Mouse (Mus musculus) forebrain, embryonic 13.5 days (tissue): ENCODE data around the gene Alkbh4. TPM values are rescaled to one million over a fixed set of nuclear protein-coding genes. Genes with fewer than 3 reads are reported as not detected.

Experiments used
- ATAC-seq: fragments of 200-750 bp; cut with Nextera tagmentation; 2 replicates; pipeline ENCODE4 v1.8.0; 2017
- H3K27ac ChIP-seq: fragments of 300-500 bp; sonication (generic); 2 replicates; pipeline ENCODE4 v1.5.1; 2015; ENCODE audit warnings: inconsistent platforms, mild to moderate bottlenecking, moderate library complexity
- H3K27me3 ChIP-seq: fragments of 300-500 bp; sonication (generic); 2 replicates; pipeline ENCODE4 v1.6.1; 2015; ENCODE audit warnings: mild to moderate bottlenecking, inconsistent platforms
- H3K36me3 ChIP-seq: fragments of 300-500 bp; sonication (generic); 2 replicates; pipeline ENCODE4 v1.6.1; 2015; ENCODE audit warnings: mild to moderate bottlenecking, inconsistent platforms; ENCODE audit not compliant: poor library complexity, severe bottlenecking
- H3K4me1 ChIP-seq: fragments of 300-500 bp; sonication (generic); 2 replicates; pipeline ENCODE4 v1.6.1; 2015; ENCODE audit warnings: inconsistent platforms
- H3K4me2 ChIP-seq: fragments of 300-500 bp; sonication (generic); 2 replicates; pipeline ENCODE4 v1.6.1; 2015; ENCODE audit warnings: inconsistent platforms, mild to moderate bottlenecking, moderate library complexity
- H3K4me3 ChIP-seq: fragments of 300-500 bp; sonication (generic); 2 replicates; pipeline ENCODE4 v1.5.1; 2015; ENCODE audit warnings: mild to moderate bottlenecking, inconsistent platforms
- H3K9ac ChIP-seq: fragments of 300-500 bp; sonication (generic); 2 replicates; pipeline ENCODE4 v1.6.1; 2015; ENCODE audit warnings: mild to moderate bottlenecking, inconsistent platforms
- H3K9me3 ChIP-seq: fragments of 300-500 bp; sonication (generic); replicated peaks from 2 replicates; pipeline ENCODE4 v1.6.1; 2016; ENCODE audit warnings: inconsistent platforms
- WGBS: fragments of 180-500 bp; shearing (Covaris S2); methylation state at CpG from one replicate; pipeline ENCODE4 v1.1.7; 2015; 5-methylcytosine and 5-hydroxymethylcytosine counted together
- polyA plus RNA-seq: library from polyadenylated mRNA; unstranded; fragments of >200 nt; fragmentation: Nextera tagmentation; extraction: Ambion mirVana; gene quantifications from 2 replicates; pipeline ENCODE4 v1.2.1, GENCODE M21; 2015

Gene Alkbh4
- polyA plus RNA-seq, 1 experiment from 2014 or later, result 18.4 TPM

DNA sequence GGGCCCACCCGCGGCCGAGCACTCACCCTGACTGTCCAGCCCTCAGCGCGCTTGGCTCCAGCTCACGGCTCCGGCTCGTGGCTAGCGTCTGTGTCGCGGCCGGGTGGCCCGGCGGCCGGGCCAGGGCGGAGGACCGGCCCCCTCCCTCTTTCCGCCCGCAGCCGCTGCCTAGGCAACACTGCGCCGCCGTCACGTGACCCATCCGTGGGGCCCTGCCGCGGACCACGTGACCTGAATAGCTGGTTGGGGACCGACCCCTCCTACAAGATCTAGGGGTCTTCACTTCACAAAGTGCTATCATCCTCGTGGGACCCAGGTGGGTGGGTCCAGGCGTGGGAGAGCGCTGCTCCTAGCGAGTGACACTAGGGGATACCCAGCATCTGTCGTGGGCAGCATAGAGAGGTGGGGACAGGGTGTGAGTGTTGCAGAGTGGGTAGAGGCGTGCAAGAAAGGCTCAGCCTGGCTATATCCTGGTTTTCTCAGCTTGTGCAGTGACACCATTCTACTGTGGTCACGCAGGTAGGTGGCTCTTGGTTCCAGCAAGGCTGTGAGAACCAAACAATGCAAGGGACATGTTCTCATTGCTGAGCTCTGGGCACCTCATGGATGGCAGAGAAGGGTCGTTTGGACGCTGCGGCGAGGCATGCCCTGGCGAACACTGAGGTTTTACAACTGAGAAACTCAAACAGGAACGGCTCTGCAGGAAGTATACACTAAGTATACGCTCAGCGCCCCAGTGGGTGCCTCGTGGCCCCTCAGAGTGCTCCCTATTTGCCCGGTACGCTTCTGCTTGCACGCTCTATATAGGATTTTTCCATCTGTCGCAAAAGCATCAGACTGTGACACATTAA, 34.8 kb downstream of the Alkbh4 start, which contains the start of gene Orai2:
TSS of gene Orai2 (minus strand) at position 202 of the 851 bp plus-strand sequence.
- H3K4me2 ChIP-seq, result peak within 1 kb of the TSS; percentile 86
- peak within 1 kb of the TSS; percentile 79 for H3K9ac ChIP-seq
- peaks cover 12% of the 10 kb centered on the region; the same call in 1 of the 2 replicates for H3K36me3 ChIP-seq
- peak within 1 kb of the TSS; percentile 51 for H3K27ac ChIP-seq
- ATAC-seq, result peak; percentile 92
- peaks cover 7% of the 10 kb centered on the region; the same call in 1 of the 2 replicates for H3K9me3 ChIP-seq
- H3K27me3 ChIP-seq, result 0 out of 2 replicates have a peak, but pooled peaks cover 8% of the 10 kb centered on the region
- H3K4me1 ChIP-seq, result peaks cover 28% of the 10 kb centered on the region
- H3K4me3 ChIP-seq, result peak within 1 kb of the TSS; percentile 60
- 5% methylated on average over 49 of the region's 49 CpGs for WGBS

DNA sequence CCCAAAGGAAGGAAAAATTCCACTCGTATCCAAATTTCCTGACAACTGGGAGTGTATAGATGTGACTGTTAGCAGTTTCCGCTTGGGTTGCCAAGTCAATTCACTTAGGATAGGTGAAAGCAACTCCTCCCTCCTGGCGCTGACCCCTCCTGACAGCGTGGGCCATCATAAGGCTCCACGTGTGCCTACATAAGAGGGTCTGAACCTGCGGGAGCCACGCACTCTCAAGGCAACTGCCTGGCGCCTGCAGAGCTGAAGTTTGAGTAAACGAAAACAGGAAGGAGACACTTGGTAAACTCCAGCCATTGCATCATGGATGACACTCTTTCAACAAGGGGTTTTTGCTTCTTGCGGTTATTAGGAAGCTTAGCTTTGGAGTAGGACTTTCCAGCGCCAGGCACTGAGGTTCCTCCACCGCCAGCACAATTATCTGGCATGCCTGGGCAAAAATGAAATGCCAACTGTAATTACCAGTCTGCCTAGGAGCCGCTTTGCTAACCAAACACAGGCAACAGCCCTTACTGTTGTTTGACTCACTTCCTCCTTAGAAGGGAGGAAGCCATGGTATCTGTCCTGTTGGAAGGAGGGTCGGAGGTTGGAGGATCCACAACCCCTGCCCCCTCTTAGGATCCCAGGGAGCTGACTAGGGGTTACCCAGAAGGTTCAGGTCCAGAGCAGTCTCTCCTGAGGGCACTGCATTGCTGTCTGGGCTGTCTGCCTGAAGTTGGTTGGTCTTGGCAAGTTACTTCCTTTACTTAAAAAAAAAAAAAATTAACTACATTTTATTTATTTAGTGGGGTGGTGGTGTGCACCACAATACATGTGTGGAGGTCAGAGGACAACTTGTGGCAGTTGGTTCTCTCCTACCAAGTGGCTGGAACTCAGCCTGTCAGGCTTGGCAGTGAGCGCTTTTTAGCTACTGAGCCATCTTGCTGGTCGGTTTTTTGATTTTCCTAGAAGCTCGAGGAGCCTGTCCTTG, 35.7 kb downstream of the Alkbh4 start:
- Histone ChIP-seq H3K4me3 (peak overlapping the region; percentile 60), H3K27ac (no peak overlapping the region), H3K36me3 (peaks cover 12% of the 10 kb centered on the region; the same call in 1 of the 2 replicates), H3K27me3 (0 out of 2 replicates have a peak, but pooled peaks cover 8% of the 10 kb centered on the region), H3K4me2 (peak overlapping the region; percentile 86), H3K9ac (peak overlapping the region; percentile 79; the same call in 1 of the 2 replicates), H3K9me3 (peaks cover 7% of the 10 kb centered on the region; the same call in 1 of the 2 replicates), H3K4me1 (peaks cover 28% of the 10 kb centered on the region)
- no peak for ATAC-seq
- 40% methylated on average over 17 of the region's 17 CpGs for WGBS

DNA sequence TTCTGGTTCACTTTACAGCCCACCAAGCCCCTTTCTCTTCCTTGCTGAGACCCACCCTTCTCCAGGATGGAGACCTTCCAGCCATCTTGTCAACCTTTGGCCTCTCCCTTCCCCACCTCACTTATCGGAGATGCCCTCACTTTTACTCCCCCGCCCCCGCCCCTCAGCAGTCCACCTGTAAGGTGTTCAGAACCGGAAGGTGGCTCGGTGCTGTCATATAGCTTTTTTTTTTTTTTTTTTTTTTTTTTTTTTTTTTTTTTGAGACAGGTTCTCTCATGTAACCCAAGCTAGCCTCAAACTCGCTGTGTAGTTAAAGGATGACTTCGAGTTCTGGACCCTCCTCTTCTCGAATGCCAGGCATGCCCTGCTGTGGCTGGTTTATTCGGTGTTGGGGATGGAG, 37.0 kb downstream of the Alkbh4 start:
- no peak overlapping the region for H3K9ac ChIP-seq
- WGBS, result 76% methylated on average over 9 of the region's 9 CpGs
- ATAC-seq, result no peak

DNA sequence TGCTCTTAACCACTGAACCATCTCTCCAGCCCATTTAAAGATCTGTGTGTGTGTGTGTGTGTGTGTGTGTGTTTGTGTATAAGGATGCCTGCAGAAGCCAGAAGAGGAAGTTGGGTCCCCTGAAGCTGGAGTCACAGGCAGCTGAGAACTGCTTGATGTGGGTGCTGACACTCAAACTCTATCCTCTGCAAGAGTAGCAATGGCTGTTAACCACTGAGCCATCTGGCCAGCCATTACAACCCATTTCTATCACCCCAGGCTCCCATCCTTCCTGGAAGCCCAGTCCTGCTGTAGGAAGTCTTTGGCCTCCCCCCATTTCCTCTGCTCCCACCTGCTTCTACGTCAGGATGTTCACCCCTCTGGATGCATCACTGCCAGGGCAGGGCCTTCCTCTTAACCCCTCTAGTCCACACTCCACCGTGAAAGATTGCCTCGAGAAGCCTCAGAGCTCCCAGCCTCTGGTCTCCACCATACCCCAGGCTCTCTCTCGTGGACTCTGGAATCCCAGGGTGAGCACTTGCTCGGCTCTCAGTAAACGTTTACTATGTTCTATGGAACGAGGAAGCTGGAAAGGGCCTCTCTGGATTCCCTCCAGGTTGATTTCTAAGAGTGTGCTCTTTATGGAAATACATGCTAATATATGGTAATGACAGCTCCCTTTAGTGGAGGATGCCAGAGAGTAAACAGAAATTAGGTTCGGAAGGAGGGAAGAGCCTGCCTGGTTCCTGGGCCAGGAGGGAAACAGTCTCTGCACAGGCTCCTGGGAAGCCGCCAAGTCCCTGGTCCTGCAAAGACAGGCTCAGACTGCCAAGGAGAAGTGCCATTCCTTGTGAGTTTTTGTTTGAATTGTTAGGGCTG, 37.9 kb downstream of the Alkbh4 start:
- Histone ChIP-seq H3K9ac (no peak overlapping the region), H3K4me2 (no peak overlapping the region), H3K27me3 (0 out of 2 replicates have a peak, but pooled peaks cover 8% of the 10 kb centered on the region), H3K4me1 (peaks cover 28% of the 10 kb centered on the region), H3K4me3 (no peak overlapping the region), H3K27ac (peak overlapping the region; percentile 65), H3K9me3 (no peaks in the 10 kb centered on the region), H3K36me3 (peaks cover 16% of the 10 kb centered on the region)
- peak; percentile 50 for ATAC-seq
- WGBS, result 44% methylated on average over 9 of the region's 9 CpGs

More for the DNA sequence above, 37.0 kb downstream of the Alkbh4 start:
- H3K27me3 ChIP-seq, result 0 out of 2 replicates have a peak, but pooled peaks cover 8% of the 10 kb centered on the region
- no peak overlapping the region for H3K4me3 ChIP-seq
- peaks cover 4% of the 10 kb centered on the region; the same call in 1 of the 2 replicates for H3K9me3 ChIP-seq
- peaks cover 28% of the 10 kb centered on the region for H3K4me1 ChIP-seq
- H3K27ac ChIP-seq, result no peak overlapping the region
- peaks cover 12% of the 10 kb centered on the region for H3K36me3 ChIP-seq
- H3K4me2 ChIP-seq, result no peak overlapping the region

DNA sequence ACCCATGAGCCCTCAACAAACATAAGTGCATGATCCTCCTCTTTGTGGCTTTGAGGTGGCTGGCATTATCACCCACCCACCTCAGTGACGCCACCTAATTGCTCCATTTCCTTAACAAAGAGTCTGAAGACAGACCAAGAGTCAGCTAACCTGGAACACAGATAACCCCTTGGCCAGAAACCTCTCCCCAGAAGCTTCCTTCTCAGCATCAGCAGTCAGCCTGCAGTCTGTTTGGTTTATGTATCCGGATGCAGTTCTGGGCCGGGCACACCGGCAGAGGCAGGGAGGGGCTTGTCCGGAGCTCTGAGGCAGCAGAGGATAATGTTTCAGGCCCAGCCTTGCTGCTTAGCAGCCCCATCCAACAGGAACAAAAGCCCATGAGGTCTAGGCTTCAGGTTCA, 43.6 kb downstream of the Alkbh4 start:
- WGBS, result 84% methylated on average over 5 of the region's 5 CpGs
- no peak for ATAC-seq

DNA sequence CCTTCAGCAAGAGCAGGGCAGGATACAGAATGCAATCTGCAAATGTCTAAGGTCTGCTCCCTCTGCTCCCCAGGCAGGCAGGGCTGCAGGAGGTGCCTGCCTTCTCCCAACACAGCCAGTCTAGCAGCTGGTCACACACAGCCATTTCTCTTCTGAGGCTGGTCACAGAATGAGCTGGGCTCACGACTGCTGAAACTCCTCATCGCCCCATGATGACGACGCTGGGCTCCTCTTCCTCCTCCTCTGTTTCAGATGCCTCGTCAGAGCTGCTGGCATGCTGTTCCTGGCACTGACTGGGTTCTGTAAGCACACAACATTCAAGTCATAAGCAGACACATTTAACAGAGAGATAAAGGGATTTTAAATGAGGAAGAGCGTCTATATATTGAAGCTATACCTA, 45.3 kb downstream of the Alkbh4 start:
- Histone ChIP-seq H3K36me3 (peaks cover 82% of the 10 kb centered on the region), H3K4me3 (no peak overlapping the region), H3K9ac (no peak overlapping the region), H3K4me2 (no peak overlapping the region), H3K9me3 (no peaks in the 10 kb centered on the region), H3K27me3 (no peaks in the 10 kb centered on the region), H3K4me1 (0 out of 2 replicates have a peak, but pooled peaks cover under 1% of the 10 kb centered on the region), H3K27ac (no peak overlapping the region)
- 93% methylated on average over 6 of the region's 6 CpGs for WGBS
- no peak for ATAC-seq

More for the DNA sequence above, 43.6 kb downstream of the Alkbh4 start:
- Histone ChIP-seq H3K4me1 (no peaks in the 10 kb centered on the region), H3K36me3 (peaks cover 66% of the 10 kb centered on the region), H3K9me3 (no peaks in the 10 kb centered on the region), H3K9ac (no peak overlapping the region), H3K4me3 (no peak overlapping the region), H3K4me2 (no peak overlapping the region), H3K27me3 (no peaks in the 10 kb centered on the region), H3K27ac (no peak overlapping the region)

DNA sequence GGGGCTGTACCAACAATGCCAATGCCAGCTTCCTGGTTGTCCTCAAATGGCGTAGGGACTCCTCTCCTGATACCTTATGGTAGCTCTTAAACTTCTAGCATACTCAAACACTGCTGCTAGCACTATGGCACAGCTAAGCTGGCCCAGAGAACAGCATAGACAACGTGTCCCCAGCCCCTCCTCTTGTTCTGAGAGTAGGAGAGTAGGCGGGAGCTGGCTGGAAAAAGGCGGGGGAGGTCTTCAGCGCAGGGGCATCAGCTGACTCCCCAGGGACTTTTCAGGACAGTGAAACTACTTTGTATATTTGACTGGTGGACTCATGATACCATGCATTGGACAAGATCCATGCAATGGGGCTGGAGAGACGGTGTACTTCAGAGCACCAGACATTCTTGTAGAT, 46.1 kb downstream of the Alkbh4 start:
- ATAC-seq, result no peak
- peaks cover 86% of the 10 kb centered on the region for H3K36me3 ChIP-seq
- no peak overlapping the region for H3K4me2 ChIP-seq
- H3K27ac ChIP-seq, result no peak overlapping the region
- H3K9ac ChIP-seq, result no peak overlapping the region
- WGBS, result 93% methylated on average over 6 of the region's 6 CpGs
- H3K4me3 ChIP-seq, result no peak overlapping the region
- no peaks in the 10 kb centered on the region for H3K9me3 ChIP-seq
- 0 out of 2 replicates have a peak, but pooled peaks cover 3% of the 10 kb centered on the region for H3K4me1 ChIP-seq
- H3K27me3 ChIP-seq, result no peaks in the 10 kb centered on the region

DNA sequence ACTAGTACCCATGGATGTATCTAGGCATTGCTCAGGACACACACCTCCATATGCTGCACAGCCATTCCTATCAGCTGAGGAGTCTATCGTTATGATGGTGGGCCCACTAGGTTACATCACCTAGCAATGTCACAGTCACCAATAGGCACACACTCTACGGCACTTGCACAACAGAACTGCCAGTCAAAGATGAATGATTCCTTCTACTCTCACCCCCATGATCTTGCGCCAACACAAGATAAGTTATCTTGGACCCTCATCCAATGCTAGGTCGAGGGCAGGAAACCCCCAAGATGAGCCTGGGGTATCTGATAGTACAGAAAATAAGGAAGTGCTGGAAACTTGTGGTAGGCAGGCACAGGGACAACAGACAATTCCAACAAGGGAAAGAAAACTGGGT, 46.9 kb downstream of the Alkbh4 start:
- no peak for ATAC-seq
- H3K4me3 ChIP-seq, result no peak overlapping the region
- peaks cover 83% of the 10 kb centered on the region for H3K36me3 ChIP-seq
- H3K27me3 ChIP-seq, result no peaks in the 10 kb centered on the region
- H3K4me2 ChIP-seq, result no peak overlapping the region
- H3K4me1 ChIP-seq, result 0 out of 2 replicates have a peak, but pooled peaks cover 3% of the 10 kb centered on the region
- 93% methylated on average over 4 of the region's 4 CpGs for WGBS
- no peak overlapping the region for H3K27ac ChIP-seq
- H3K9ac ChIP-seq, result no peak overlapping the region
- H3K9me3 ChIP-seq, result no peaks in the 10 kb centered on the region

DNA sequence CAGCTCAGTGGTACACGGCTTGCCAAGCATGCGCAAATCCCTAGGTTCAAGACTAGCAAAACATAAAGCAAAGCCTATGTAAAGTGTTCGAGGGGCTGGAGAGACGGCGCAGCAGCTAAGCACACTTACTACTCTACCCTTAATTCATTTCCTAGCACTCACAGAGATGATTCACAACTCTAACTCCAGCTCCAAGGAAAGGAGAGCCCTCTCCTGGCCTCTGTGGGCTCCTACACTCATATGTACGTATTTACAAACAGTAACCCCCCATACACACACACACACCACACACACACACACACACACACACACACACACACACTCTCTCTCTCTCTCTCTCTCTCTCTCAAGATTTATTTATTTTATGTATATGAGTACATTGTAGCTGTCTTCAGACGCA, 47.8 kb downstream of the Alkbh4 start:
- H3K9ac ChIP-seq, result no peak overlapping the region
- H3K9me3 ChIP-seq, result no peaks in the 10 kb centered on the region
- no peak overlapping the region for H3K27ac ChIP-seq
- no peak overlapping the region for H3K4me3 ChIP-seq
- H3K4me2 ChIP-seq, result no peak overlapping the region
- no peaks in the 10 kb centered on the region for H3K27me3 ChIP-seq
- 0 out of 2 replicates have a peak, but pooled peaks cover 3% of the 10 kb centered on the region for H3K4me1 ChIP-seq
- ATAC-seq, result no peak
- WGBS, result 96% methylated on average over 7 of the region's 7 CpGs
- peaks cover 84% of the 10 kb centered on the region for H3K36me3 ChIP-seq

DNA sequence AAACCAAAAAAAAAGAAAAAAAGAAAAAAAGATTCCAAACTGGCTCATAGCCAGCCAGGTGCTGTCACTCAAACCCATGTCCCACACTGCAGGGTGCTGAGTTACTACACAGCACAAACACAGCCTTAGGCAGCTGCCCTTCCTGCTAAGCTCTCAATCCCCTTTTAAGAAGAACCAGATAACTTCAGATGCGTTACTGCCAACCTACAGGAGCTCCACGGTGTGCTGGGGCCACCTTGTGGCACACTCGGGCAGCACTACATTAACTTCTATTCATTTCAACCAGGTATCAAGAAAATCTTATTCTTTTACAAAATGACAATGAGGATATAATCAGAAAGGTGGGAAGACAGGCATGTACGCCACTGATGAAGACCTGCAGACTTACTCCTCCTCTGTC, 50.8 kb downstream of the Alkbh4 start:
- no peaks in the 10 kb centered on the region for H3K27me3 ChIP-seq
- no peak overlapping the region for H3K4me2 ChIP-seq
- no peaks in the 10 kb centered on the region for H3K9me3 ChIP-seq
- H3K36me3 ChIP-seq, result peaks cover 83% of the 10 kb centered on the region
- 0 out of 2 replicates have a peak, but pooled peaks cover 3% of the 10 kb centered on the region for H3K4me1 ChIP-seq
- ATAC-seq, result 0 out of 2 replicates have a peak, but pooled peaks have one; percentile 43
- no peak overlapping the region for H3K4me3 ChIP-seq
- H3K9ac ChIP-seq, result no peak overlapping the region
- 32% methylated on average over 4 of the region's 4 CpGs for WGBS
- no peak overlapping the region for H3K27ac ChIP-seq
